Mouse (Mus musculus) ES-CJ7 (cell line): ENCODE measurements at regions not wholly inside any gene's neighbourhood (a gene's known extent, or its start where the extent isn't known, plus 50 kb on each side); places are given as distances from the start of the nearest gene placed in this dataset.

ENCODE experiments used
- DNase-seq: peaks from one replicate; pipeline ENCODE4 v3.0.0; 2011; ENCODE audit warnings: low read depth, low spot score

GRCm38 (mm10) chr8:98403645-98404032 is 1012.6 kb downstream of the Cdh8 start:
- DNase-seq: no peak

GRCm38 (mm10) chr8:98402852-98403644 is 1013.2 kb downstream of the Cdh8 start:
- DNase-seq: no peak

GRCm38 (mm10) chr8:98381815-98382214 is 1034.5 kb downstream of the Cdh8 start:
- peak; percentile 51 for DNase-seq

GRCm38 (mm10) chr8:98380387-98380786 is 1035.9 kb downstream of the Cdh8 start:
- no peak for DNase-seq

- peak; percentile 67 for DNase-seq
Observed at GRCm38 (mm10) chr8:98377743-98378142, 1038.5 kb downstream of the Cdh8 start.

- DNase-seq: peak; percentile 37
Observed at GRCm38 (mm10) chr8:98372711-98373420, 1043.4 kb downstream of the Cdh8 start.

- DNase-seq: no peak
Observed at GRCm38 (mm10) chr8:98365378-98366095, 1050.7 kb downstream of the Cdh8 start.

GRCm38 (mm10) chr8:98337279-98337678 is 1079.0 kb downstream of the Cdh8 start:
- DNase-seq: no peak

GRCm38 (mm10) chr8:98309405-98309990 is 1106.8 kb downstream of the Cdh8 start:
- no peak for DNase-seq

GRCm38 (mm10) chr8:98294975-98295374 is 1121.3 kb downstream of the Cdh8 start:
- no peak for DNase-seq

GRCm38 (mm10) chr8:98260281-98260680 is 1156.0 kb downstream of the Cdh8 start:
- no peak for DNase-seq

GRCm38 (mm10) chr8:98243328-98243926 is 1172.8 kb downstream of the Cdh8 start:
- no peak for DNase-seq

- no peak for DNase-seq
Observed at GRCm38 (mm10) chr8:98214019-98214418, 1202.3 kb downstream of the Cdh8 start.
